Mouse (Mus musculus) thymus, postnatal 4 days (tissue): ENCODE measurements around the gene A2m.

ENCODE experiments used
- DNase-seq: peaks from one replicate; pipeline ENCODE4 v3.0.0; 2021

Gene A2m

DNA sequence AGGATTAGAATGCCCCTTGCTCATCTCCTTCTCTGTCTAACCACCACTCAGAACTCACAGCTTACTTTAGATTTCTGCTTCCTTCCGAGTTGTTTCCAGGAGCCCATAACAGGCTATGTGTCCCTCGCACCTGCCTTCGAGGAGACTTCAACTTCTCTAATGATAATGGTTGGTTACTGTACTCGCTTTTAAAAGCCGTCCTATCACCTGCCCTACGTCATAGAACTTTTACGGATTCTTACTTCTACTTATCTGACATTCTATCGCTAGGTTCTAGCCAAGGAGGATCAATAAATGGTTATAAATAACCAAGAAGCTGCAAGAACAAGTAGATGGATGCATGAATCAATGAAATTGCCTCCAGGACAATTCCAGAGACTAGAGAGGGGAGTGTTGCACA is at the start of gene A2m:
A2m (plus strand) TSS at position 301 of the 400 bp plus-strand sequence.
- DNase-seq = no peak

DNA sequence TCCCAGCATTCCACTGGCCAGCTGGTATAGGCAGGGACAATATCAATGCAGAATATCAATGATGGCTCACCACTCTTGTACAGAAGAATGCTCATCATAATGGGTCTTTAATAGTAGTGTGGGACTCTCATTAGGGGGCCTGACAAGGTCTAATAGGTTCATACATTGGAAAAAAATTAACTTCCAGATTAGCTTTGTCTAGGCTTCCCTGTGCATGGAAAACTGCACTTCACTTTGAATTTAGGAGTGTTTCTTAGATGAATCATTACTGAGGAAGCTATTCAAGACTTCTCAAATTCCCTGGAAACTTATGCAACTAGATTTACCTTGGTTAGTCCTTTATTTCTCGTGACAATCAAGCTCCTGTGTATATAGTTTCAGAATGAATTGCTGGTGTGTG is 45.0 kb upstream of the A2m start:
- DNase-seq = no peak

DNA sequence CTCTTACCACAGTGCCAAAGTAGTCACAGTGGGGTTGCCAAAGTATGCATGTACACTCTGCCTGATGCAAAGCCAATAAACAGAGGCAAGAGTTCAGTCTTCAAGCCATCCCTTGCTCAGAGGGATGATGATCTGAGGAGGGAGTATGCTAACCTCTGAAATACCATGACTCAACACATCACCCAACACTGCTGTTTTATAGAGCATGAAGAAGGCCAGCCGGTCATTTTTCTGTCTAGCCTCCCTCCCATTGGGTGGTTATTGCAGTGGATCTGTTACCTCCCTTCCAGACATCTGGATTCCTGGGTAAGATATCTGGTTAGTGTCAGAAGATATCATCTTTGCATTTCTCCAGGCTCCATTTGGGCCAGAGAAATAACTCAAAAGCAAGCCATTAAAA is 34.2 kb upstream of the A2m start:
- DNase-seq = no peak

DNA sequence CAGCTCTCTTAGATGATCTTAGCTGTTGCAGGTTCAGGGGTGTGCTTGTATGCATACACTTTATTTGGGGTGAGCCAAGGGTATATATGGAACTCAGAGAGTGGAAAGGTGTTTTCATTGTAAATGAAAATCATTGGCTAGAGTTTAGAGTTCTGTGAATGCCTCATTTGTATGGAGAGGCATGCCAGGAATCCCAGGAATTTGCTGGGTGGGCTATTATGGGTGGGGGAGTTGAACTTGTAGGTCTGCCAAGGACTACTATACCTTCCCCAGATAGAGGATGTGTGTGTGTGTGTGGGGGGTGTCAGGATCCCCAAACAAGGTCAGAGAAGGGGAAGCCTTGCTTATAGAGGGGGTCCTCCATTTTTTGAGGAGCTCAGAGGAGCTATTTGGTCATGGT is 27.3 kb upstream of the A2m start:
- no peak for DNase-seq

DNA sequence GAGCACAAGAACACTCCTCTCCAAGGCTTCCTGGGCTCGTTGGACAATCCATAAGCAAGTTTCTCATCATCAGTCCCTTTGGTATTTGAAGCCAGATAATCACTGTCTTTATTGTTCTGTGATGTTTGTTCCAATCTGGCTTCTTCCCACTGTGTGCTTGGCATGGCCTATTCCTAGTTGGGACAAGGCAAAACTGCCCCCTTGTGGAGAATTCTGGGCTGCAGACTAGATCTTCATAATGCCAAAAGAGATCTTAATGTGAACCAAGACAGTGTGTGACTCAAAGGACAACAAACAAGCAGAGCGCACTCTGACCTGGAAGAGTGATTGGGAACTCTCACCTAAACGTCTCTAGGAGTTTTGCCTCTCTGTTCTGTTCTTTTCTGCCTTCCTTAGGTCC is 23.4 kb upstream of the A2m start:
- DNase-seq = peak; percentile 8

DNA sequence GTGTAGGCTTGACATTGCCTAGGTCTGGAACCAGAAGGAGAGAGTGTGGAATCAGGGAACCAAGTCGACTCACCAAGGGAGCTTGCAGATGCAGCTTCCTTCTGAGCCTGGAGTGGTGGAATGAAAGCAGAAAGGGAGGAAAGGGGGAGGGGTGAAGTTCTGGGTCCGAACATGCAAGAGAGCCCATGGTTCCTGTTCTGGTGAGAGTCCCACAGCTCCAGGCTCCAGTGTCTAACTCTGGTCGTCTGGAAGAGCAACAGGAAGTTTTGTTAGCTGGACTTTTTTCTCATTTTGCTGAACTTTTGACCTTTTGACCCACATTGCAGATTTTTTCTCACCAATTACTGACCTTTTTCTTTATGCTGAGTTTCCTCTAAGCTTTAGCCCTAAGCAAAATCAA is 17.7 kb upstream of the A2m start:
- DNase-seq = no peak

DNA sequence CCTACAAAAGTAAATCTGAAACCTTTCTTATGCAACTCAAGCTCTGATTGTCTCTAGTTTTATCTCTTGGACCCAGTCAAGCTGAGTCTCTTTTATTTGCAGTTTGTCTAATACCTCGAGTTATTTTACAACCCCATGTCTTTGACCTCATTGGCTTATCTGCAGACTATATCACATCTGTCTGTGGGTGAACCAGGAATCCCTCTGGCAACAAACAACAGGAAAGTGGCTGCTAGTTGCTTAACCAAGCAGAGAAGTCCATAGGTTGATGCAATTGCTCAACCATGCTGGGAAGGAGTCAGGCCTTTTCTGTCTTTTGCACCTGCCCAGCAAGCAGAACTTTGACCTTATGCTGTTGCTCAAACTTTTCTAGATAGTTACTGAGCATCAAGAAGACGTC is 12.7 kb upstream of the A2m start:
- DNase-seq = no peak

DNA sequence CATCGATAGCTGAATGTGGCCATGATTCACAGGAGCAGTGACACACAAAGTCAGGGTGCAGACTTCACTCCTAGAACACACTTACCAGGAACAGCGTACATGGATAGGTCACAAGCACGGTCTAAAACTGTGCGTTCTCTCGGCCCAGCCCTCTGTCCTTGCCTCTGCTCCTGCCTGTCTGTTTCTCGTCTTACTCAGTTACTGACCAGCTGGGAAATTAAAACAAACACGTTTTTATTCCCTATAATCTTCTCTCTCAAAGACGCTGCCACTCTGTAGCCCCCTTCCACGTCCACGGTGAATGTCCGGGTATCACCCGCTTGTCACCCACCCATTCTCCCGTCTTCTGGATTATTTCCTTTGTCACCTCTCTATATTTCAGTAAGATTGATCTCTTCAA is 656 bp upstream of the A2m start:
- no peak for DNase-seq

DNA sequence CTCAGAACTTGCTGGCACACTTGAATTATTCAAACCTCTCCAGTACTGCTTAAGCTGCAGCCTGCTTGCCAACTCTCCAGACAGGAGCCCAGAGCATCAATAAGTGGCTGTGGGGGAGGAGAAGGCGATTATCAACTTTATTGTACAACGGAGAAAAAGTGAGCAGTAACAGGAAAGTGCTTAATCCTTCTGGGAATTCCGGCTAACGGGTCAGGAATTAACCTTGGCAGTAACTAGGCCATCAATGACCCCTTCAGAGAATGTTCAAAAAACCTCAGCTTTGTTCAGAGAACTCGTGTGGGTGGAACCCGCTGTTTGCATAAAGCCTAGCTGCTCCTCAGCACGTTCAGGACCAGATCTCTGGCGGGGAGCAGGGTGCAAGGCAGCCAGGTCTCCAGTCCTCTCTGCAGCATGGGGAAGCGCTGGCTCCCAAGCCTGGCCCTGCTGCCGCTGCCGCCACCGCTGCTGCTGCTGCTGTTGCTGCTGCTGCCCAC is 749 bp downstream of the A2m start:
- no peak for DNase-seq

DNA sequence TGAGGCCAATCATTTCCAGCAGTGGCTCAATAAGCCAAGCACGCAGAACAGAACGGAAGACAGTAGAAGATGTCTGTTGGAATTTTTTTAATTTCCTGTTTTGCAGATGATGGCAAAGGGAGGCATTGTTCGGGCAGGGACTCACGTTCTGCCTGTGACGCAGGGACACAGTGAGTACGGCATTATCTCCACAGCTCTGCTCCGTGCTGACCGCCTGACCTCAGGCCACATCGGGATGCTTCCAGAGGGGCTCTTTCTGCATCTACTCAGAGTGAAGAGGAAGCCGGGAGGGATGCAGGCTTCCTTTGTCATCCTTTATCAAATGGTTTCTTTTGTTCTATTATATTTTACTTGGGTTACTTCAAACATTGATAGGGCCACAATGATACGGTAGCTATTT is 13.3 kb downstream of the A2m start:
- DNase-seq = no peak
